Mouse (Mus musculus) CH12.LX (cell line): ENCODE data around the gene Grifin. TPM values are rescaled to one million over a fixed set of nuclear protein-coding genes. Genes with fewer than 3 reads are reported as not detected.

Experiments used
- DNase-seq: peaks from one replicate; pipeline ENCODE4 v3.0.0-alpha.2; 2013; ENCODE audit errors: extremely low read depth
- H3K27ac ChIP-seq: 2 replicates; pipeline ENCODE4 v1.5.1; 2012; ENCODE audit warnings: low read depth, mild to moderate bottlenecking, control low read depth, moderate library complexity; ENCODE audit not compliant: insufficient read depth
- H3K27me3 ChIP-seq: replicated peaks from 2 replicates; pipeline ENCODE3; 2012; ENCODE audit warnings: inconsistent platforms
- H3K36me3 ChIP-seq, 2 experiments: replicated peaks in 1 of 2; 2 replicates each; pipeline versions ENCODE3 to v1.6.1; 2012; ENCODE audit warnings: inconsistent platforms in 1 of 2, low read length in 1 of 2, mild to moderate bottlenecking in 1 of 2, mixed read lengths in 1 of 2, moderate library complexity in 1 of 2; ENCODE audit not compliant: control insufficient read depth in 1 of 2, insufficient read depth in 1 of 2
- H3K4me1 ChIP-seq, 2 experiments: 2 replicates each; pipeline ENCODE4 v1.6.1; 2012; ENCODE audit warnings: inconsistent platforms in 1 of 2, moderate library complexity in 1 of 2; ENCODE audit not compliant: insufficient read depth in 2 of 2, control insufficient read depth in 1 of 2
- H3K4me2 ChIP-seq: 2 replicates; pipeline ENCODE4 v1.6.1; 2012; ENCODE audit warnings: low read depth, mild to moderate bottlenecking, control low read depth; ENCODE audit not compliant: poor library complexity, insufficient read depth, severe bottlenecking
- H3K4me3 ChIP-seq, 3 experiments: fragments of 150-350 bp in 1 of 3; sonication (generic) in 1 of 3; replicated peaks in 1 of 3; 2 replicates each; pipeline versions ENCODE3 to v1.5.1; 2011 to 2012; ENCODE audit warnings: low read depth in 2 of 3, low read length in 2 of 3, mild to moderate bottlenecking in 2 of 3, moderate library complexity in 2 of 3, control low read depth in 1 of 3, improper control_type of control experiment in 1 of 3, inconsistent platforms in 1 of 3, mixed read lengths in 1 of 3; ENCODE audit not compliant: poor library complexity in 1 of 3
- H3K79me2 ChIP-seq: replicated peaks from 2 replicates; pipeline ENCODE4 v1.6.1; 2012; ENCODE audit warnings: mild to moderate bottlenecking, moderate library complexity; ENCODE audit not compliant: control insufficient read depth, poor library complexity, insufficient read depth, severe bottlenecking; ENCODE audit errors: extremely low read depth
- H3K9ac ChIP-seq: 2 replicates; pipeline ENCODE4 v1.6.1; 2012; ENCODE audit warnings: low read depth, mild to moderate bottlenecking, control low read depth, moderate library complexity; ENCODE audit not compliant: insufficient read depth
- H3K9me3 ChIP-seq: replicated peaks from 2 replicates; pipeline ENCODE3; 2012; ENCODE audit warnings: low read length, inconsistent platforms, mixed read lengths
- BHLHE40 ChIP-seq: IDR thresholded peaks from 2 replicates; pipeline ENCODE4 v1.6.1; 2011; ENCODE audit warnings: mild to moderate bottlenecking, low read depth, low read length, improper control_type of control experiment
- CTCF ChIP-seq, 2 experiments: IDR thresholded peaks in 1 of 2; conservative IDR thresholded peaks in 1 of 2; 2 replicates each; pipeline ENCODE4 v1.5.1; 2011 to 2012; ENCODE audit warnings: low read depth in 2 of 2, low read length in 2 of 2, improper control_type of control experiment in 1 of 2, inconsistent platforms in 1 of 2, mild to moderate bottlenecking in 1 of 2, moderate library complexity in 1 of 2
- ELF1 ChIP-seq: IDR thresholded peaks from 2 replicates; pipeline ENCODE4 v1.6.1; 2014; ENCODE audit warnings: low read depth, mild to moderate bottlenecking, inconsistent platforms, low read length, improper control_type of control experiment
- EP300 ChIP-seq: IDR thresholded peaks from 2 replicates; pipeline ENCODE4 v1.6.1; 2011; ENCODE audit warnings: low read length, improper control_type of control experiment
- ETS1 ChIP-seq: conservative IDR thresholded peaks from 2 replicates; pipeline ENCODE4 v1.6.1; 2012; ENCODE audit warnings: low read depth, mild to moderate bottlenecking, inconsistent platforms, low read length, improper control_type of control experiment, moderate library complexity
- GABPA ChIP-seq: IDR thresholded peaks from 2 replicates; pipeline ENCODE4 v1.6.1; 2012; ENCODE audit warnings: low read depth, low read length, improper control_type of control experiment, inconsistent platforms; ENCODE audit not compliant: insufficient replicate concordance
- JUND ChIP-seq: conservative IDR thresholded peaks from 2 replicates; pipeline ENCODE4 v1.6.1; 2011; ENCODE audit warnings: low read depth, low read length, improper control_type of control experiment
- MAX ChIP-seq: IDR thresholded peaks from 2 replicates; pipeline ENCODE4 v1.6.1; 2011; ENCODE audit warnings: low read length, improper control_type of control experiment
- MXI1 ChIP-seq: IDR thresholded peaks from 2 replicates; pipeline ENCODE4 v1.6.1; 2011; ENCODE audit warnings: mild to moderate bottlenecking, low read depth, low read length, improper control_type of control experiment
- MYC ChIP-seq: IDR thresholded peaks from 2 replicates; pipeline ENCODE4 v1.6.1; 2011; ENCODE audit warnings: low read depth, mild to moderate bottlenecking, improper control_type of control experiment, low read length
- NELFE ChIP-seq: IDR thresholded peaks from 2 replicates; pipeline ENCODE4 v1.6.1; 2011; ENCODE audit warnings: low read depth, low read length, improper control_type of control experiment
- NRF1 ChIP-seq: IDR thresholded peaks from 2 replicates; pipeline ENCODE4 v1.6.1; 2014; ENCODE audit warnings: low read depth, mild to moderate bottlenecking, inconsistent platforms, low read length, improper control_type of control experiment, moderate library complexity
- PAX5 ChIP-seq: IDR thresholded peaks from 2 replicates; pipeline ENCODE4 v1.6.1; 2012; ENCODE audit warnings: low read length, inconsistent platforms, mixed read lengths
- POLR2AphosphoS2 ChIP-seq: IDR thresholded peaks from 2 replicates; pipeline ENCODE4 v1.6.1; 2011; ENCODE audit warnings: low read depth, low read length, improper control_type of control experiment
- RAD21 ChIP-seq: IDR thresholded peaks from 2 replicates; pipeline ENCODE4 v1.6.1; 2011; ENCODE audit warnings: low read depth, mild to moderate bottlenecking, low read length, improper control_type of control experiment, moderate library complexity
- SIN3A ChIP-seq: IDR thresholded peaks from 2 replicates; pipeline ENCODE4 v1.6.1; 2012; ENCODE audit warnings: low read length, improper control_type of control experiment, inconsistent platforms
- SMC3 ChIP-seq: IDR thresholded peaks from 2 replicates; pipeline ENCODE4 v1.6.1; 2011; ENCODE audit warnings: low read depth, low read length, improper control_type of control experiment
- TBP ChIP-seq: conservative IDR thresholded peaks from 2 replicates; pipeline ENCODE4 v1.6.1; 2011; ENCODE audit warnings: low read depth, low read length, improper control_type of control experiment
- UBTF ChIP-seq: IDR thresholded peaks from 2 replicates; pipeline ENCODE4 v1.6.1; 2012; ENCODE audit warnings: low read depth, mild to moderate bottlenecking, inconsistent platforms, low read length, improper control_type of control experiment, moderate library complexity
- USF2 ChIP-seq: conservative IDR thresholded peaks from 2 replicates; pipeline ENCODE4 v1.6.1; 2011; ENCODE audit warnings: low read depth, low read length, improper control_type of control experiment
- ZMIZ1 ChIP-seq: IDR thresholded peaks from 2 replicates; pipeline ENCODE4 v1.6.1; 2012; ENCODE audit warnings: low read depth, mild to moderate bottlenecking, inconsistent platforms, low read length, improper control_type of control experiment
- ZNF384 ChIP-seq: IDR thresholded peaks from 2 replicates; pipeline ENCODE4 v1.6.1; 2012; ENCODE audit warnings: low read depth, low read length, improper control_type of control experiment, inconsistent platforms
- dilution Hi-C: fragments of 300-500 bp; cut with MboI; formaldehyde crosslinking; loops from 2 replicates; pipeline ENCODE4 v1.14.3; 2020; ENCODE audit warnings: low sequenced_read_pairs; ENCODE audit not compliant: extremely low pct_unique_long_range_greater_than_20kb, extremely low pct_ligation_motif_present
- in situ Hi-C: fragments of 300-500 bp; cut with MboI; formaldehyde crosslinking; loops from 3 replicates; pipeline ENCODE4 v1.14.3; 2019; ENCODE audit warnings: low sequenced_read_pairs, low pct_ligation_motif_present, low pct_unique_long_range_greater_than_20kb, mixed read lengths
- polyA plus RNA-seq: library from polyadenylated mRNA; unstranded; fragments of >175 nt; gene quantifications from 2 replicates; pipeline ENCODE4 v1.2.1, GENCODE M21; 2012; ENCODE audit warnings: low read depth; ENCODE audit not compliant: insufficient read length
- total RNA-seq, 2 experiments: library from RNA; depleted of rRNA; stranded (reverse); fragments of 300-350 nt in 1 of 2; fragments of >200 nt in 1 of 2; gene quantifications; 2 replicates each; pipeline ENCODE4 v1.2.3; 2012 to 2014

The Grifin gene
- total and polyA plus RNA-seq, 3 experiments: not detected

DNA sequence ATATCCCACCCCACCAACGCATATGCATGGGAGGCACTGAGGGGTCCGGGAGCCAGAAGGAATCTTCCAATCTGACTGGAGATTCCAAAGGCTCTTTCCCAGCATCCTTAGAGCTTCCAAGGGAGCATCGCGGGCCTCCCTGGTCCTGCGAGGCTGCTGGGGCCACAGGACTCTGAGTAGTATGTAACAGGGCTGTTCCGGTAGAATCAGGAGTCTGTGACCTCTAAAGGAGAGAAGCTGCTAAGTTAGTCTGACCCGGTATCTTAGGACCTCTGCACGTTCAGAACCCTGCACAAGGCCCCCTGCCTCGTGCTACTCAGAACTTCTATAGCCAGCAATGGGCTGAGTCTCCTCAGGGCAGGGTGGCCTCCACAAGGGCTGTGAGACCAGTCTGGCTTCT lies 14.3 kb upstream of the Grifin start:
- Histone ChIP-seq H3K9me3 (peaks cover 2% of the 10 kb centered on the region), H3K27ac (no peak overlapping the region), H3K79me2 (no peaks in the 10 kb centered on the region), H3K27me3 (peaks cover 44% of the 10 kb centered on the region), H3K9ac (no peak overlapping the region), H3K4me2 (no peak overlapping the region), H3K4me3 (no peak overlapping the region), H3K4me1 (peaks cover 0 to 19% of the 10 kb centered on the region in 2 experiments; a peak in 2 of 4 replicates), H3K36me3 (no peaks in the 10 kb centered on the region)
- in situ Hi-C loops (no loop called here), dilution Hi-C loops (no loop called here)
- no peak for TF ChIP-seq USF2
- TF ChIP-seq NELFE: no peak
- no peak for TF ChIP-seq TBP
- no peak for TF ChIP-seq GABPA
- no peak for TF ChIP-seq ZNF384
- TF ChIP-seq NRF1: no peak
- no peak for TF ChIP-seq ZMIZ1
- no peak for TF ChIP-seq POLR2AphosphoS2
- DNase-seq: no peak

DNA sequence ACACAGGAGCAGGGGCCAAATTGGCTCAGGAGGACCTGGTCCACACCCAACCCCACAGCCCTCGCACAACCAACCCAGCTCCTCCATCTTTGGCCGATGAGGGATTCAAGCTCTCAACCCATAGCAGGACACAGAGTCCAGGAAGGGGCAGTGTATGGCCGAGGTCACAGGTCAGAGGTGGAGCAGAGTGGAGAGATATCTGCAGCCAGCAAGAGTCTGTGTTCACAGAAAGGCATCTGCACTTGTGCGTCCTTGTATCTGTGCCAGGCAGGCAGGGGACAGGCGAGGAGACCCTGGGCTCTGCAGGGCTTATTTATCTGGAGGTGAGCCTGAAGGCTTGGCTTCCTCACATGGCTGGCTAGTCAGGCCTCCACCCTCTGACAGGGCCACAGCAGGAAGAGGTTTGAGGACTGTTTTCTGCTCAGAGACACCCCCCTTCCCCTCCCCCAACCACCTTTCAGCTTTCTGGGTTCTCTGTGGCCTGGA lies 10.6 kb upstream of the Grifin start:
- no peak overlapping the region for H3K4me2 ChIP-seq
- TF ChIP-seq ELF1: no peak
- TF ChIP-seq, all 38 proteins: peak for 0
- dilution Hi-C loops (no loop called here), in situ Hi-C loops (no loop called here)
- DNase-seq: no peak
- Histone ChIP-seq H3K27me3 (peaks cover 32% of the 10 kb centered on the region), H3K4me3 (no peak overlapping the region), H3K4me1 (peaks cover 0 to 4% of the 10 kb centered on the region in 2 experiments; a peak in 3 of 4 replicates), H3K9me3 (peaks cover 2% of the 10 kb centered on the region), H3K27ac (no peak overlapping the region), H3K9ac (no peak overlapping the region), H3K36me3 (no peaks in the 10 kb centered on the region), H3K79me2 (no peaks in the 10 kb centered on the region)

DNA sequence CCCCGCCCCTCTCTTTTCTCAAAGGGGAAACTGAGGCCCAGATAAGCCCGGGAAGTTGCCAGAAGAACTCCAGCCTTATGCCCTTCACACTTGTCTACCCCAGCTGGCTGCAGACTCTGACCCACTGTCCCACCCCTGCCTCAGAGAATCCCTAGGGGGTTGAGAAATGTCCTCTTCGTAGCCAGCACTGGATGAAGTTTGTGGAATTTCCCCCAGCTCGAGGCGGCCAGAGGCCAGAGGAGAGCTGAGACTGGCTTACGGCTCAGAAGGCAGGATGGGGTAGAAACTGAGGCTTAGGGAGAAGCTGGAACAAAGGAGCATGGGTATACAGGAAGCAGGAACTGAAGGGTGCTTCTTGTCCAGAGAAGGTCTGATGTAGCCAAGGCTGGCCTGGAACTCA lies 7.7 kb upstream of the Grifin start:
- Histone ChIP-seq H3K4me2 (no peak overlapping the region), H3K27ac (no peak overlapping the region), H3K4me3 (no peak overlapping the region), H3K79me2 (no peaks in the 10 kb centered on the region)
- no peak for TF ChIP-seq ELF1
- no peak for TF ChIP-seq CTCF (conservative IDR thresholded peaks at IDR 0.05 in 1 of 2, IDR thresholded peaks at IDR 0.05 in 1 of 2; ENCODE audit: low read depth in 2 of 2, low read length in 2 of 2)
- TF ChIP-seq RAD21: no peak
- no peak for TF ChIP-seq PAX5
- no peak for TF ChIP-seq MXI1
- TF ChIP-seq MYC: no peak
- no peak for TF ChIP-seq MAX
- no peak for TF ChIP-seq BHLHE40
- TF ChIP-seq SMC3: no peak
- TF ChIP-seq POLR2AphosphoS2: no peak
- no peak for TF ChIP-seq EP300
- no peak for TF ChIP-seq ETS1
- TF ChIP-seq SIN3A: no peak
- no peak for TF ChIP-seq UBTF
- no peak for TF ChIP-seq JUND
- TF ChIP-seq, all 38 proteins: peak for 0
- Histone ChIP-seq H3K27me3 (peaks cover 13% of the 10 kb centered on the region), H3K4me1 (peaks cover 0 to 8% of the 10 kb centered on the region in 2 experiments; a peak in 3 of 4 replicates), H3K9ac (no peak overlapping the region), H3K36me3 (no peaks in the 10 kb centered on the region), H3K9me3 (peaks cover 2% of the 10 kb centered on the region)
- DNase-seq: no peak
- dilution Hi-C loops: no loop called here
- in situ Hi-C loops: no loop called here
